Mouse (Mus musculus) liver, postnatal 0 days (tissue): ENCODE measurements around the gene Arsg.

Experiments used
- CTCF ChIP-seq: sonication (generic); IDR thresholded peaks from 2 replicates; pipeline ENCODE4 v1.5.1; 2016; ENCODE audit warnings: antibody characterized with exemption, low read depth
- EP300 ChIP-seq: IDR thresholded peaks from 2 replicates; pipeline ENCODE4 v1.6.1; 2016; ENCODE audit warnings: antibody characterized with exemption, low read depth, mild to moderate bottlenecking

DNA sequence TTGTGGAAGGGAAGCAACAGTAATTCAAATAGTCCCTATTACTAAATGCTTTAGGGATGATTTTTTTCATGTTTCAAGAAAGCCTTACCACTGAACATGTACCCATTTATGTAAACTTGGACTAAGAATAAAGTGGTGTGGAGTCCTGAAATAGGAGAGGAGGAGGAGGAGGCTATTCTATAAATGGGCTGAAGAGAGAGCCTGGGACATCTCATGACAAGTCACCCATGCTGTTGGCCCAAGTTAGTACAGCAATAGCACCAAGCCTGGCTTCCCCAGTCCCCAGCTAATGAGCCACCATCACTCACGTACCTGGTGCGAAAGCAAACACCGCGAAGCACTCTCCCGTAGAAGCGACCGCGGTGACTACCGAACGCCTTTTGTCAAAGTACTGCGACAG is 15.0 kb upstream of the Arsg start:
- TF ChIP-seq CTCF (no peak), EP300 (no peak)
